Mouse (Mus musculus) neural tube, embryonic 13.5 days (tissue): ENCODE results near the gene Smug1. TPM values are rescaled to one million over a fixed set of nuclear protein-coding genes. Genes with fewer than 3 reads are reported as not detected.

ENCODE experiments used
- ATAC-seq: fragments of 200-750 bp; cut with Nextera tagmentation; 2 replicates; pipeline ENCODE4 v1.8.0; 2017; ENCODE audit warnings: low read depth, mild to moderate bottlenecking, moderate TSS enrichment, moderate library complexity
- H3K27ac ChIP-seq: fragments of 300-500 bp; sonication (generic); replicated peaks from 2 replicates; pipeline ENCODE4 v1.5.1; 2015; ENCODE audit warnings: moderate library complexity, mild to moderate bottlenecking, inconsistent platforms
- H3K27me3 ChIP-seq: fragments of 300-500 bp; sonication (generic); 2 replicates; pipeline ENCODE4 v1.6.1; 2015; ENCODE audit warnings: mild to moderate bottlenecking, inconsistent platforms
- H3K36me3 ChIP-seq: fragments of 300-500 bp; sonication (generic); 2 replicates; pipeline ENCODE4 v1.6.1; 2015; ENCODE audit warnings: mild to moderate bottlenecking, inconsistent platforms
- H3K4me1 ChIP-seq: fragments of 300-500 bp; sonication (generic); replicated peaks from 2 replicates; pipeline ENCODE4 v1.6.1; 2015; ENCODE audit warnings: inconsistent platforms
- H3K4me2 ChIP-seq: fragments of 300-500 bp; sonication (generic); 2 replicates; pipeline ENCODE4 v1.6.1; 2015; ENCODE audit warnings: inconsistent platforms, mild to moderate bottlenecking, moderate library complexity
- H3K4me3 ChIP-seq: fragments of 300-500 bp; sonication (generic); 2 replicates; pipeline ENCODE4 v1.5.1; 2015; ENCODE audit warnings: mild to moderate bottlenecking, inconsistent platforms
- H3K9ac ChIP-seq: fragments of 300-500 bp; sonication (generic); 2 replicates; pipeline ENCODE4 v1.6.1; 2015; ENCODE audit warnings: moderate library complexity, mild to moderate bottlenecking, inconsistent platforms
- H3K9me3 ChIP-seq: fragments of 300-500 bp; sonication (generic); 2 replicates; pipeline ENCODE4 v1.6.1; 2016; ENCODE audit warnings: inconsistent platforms
- WGBS: fragments of 180-500 bp; shearing (Covaris S2); methylation state at CpG from one replicate; pipeline ENCODE4 v1.1.7; 2015; 5-methylcytosine and 5-hydroxymethylcytosine counted together
- polyA plus RNA-seq: library from polyadenylated mRNA; unstranded; fragments of >200 nt; fragmentation: Nextera tagmentation; extraction: Ambion mirVana; gene quantifications from 2 replicates; pipeline ENCODE4 v1.2.1, GENCODE M21; 2015

Gene Smug1
- polyA plus RNA-seq, 1 experiment from 2014 or later: 36.1 TPM

DNA sequence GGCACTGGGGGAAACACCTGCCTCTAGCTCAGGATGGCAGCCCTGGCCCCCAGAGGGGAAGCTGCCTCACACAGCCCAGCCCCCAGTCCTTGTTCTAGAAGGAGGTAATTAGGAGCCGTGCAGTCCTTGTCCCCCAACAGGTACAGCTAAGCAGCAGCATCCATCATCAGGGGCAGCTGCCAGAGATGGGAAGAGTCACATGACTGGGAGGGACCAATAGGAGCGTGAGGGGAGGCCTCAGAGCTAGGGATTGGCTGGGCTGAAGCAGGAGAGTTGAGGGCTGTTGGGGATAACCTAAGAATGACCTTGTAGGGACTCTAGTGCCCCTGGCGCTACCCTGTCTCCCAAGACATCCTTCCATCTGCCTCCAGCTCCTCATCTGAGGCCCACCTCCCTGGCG lies 33.1 kb downstream of the Smug1 start:
- no peak overlapping the region for H3K4me2 ChIP-seq
- H3K27me3 ChIP-seq: no peaks in the 10 kb centered on the region
- H3K36me3 ChIP-seq: no peaks in the 10 kb centered on the region

DNA sequence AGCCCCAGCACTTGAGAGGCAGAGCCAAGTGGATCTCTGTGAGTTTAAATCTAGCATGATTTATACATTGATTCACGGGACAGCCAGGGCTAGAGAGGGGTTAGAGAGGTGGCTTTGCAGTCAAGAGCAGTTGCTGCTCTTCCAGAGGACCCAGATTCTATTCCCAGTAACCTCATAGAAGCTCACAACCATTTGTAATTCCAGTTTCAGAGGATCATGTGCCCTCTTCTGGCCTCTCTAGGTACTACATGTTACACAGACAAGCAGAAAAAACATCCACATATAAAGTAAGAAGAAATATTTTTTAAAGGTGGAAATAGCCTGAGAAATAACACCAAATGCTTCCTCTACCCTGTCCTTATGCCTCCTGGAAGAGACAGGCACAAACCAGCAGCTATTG lies 36.2 kb downstream of the Smug1 start:
- Histone ChIP-seq H3K4me3 (no peak overlapping the region), H3K36me3 (peaks cover 13% of the 10 kb centered on the region; the same call in 1 of the 2 replicates), H3K4me2 (no peak overlapping the region), H3K27me3 (no peaks in the 10 kb centered on the region), H3K27ac (no peak overlapping the region), H3K9ac (no peak overlapping the region), H3K9me3 (no peaks in the 10 kb centered on the region; the same call in 1 of the 2 replicates), H3K4me1 (peaks cover 60% of the 10 kb centered on the region)
- WGBS: 83% methylated on average over 1 of the region's 1 CpGs
- ATAC-seq: no peak

More for the DNA sequence above, 33.1 kb downstream of the Smug1 start:
- H3K27ac ChIP-seq: peak overlapping the region; percentile 97
- H3K9ac ChIP-seq: 0 out of 2 replicates have a peak overlapping the region, but pooled peaks have one; percentile 8
- WGBS: 15% methylated on average over 4 of the region's 4 CpGs
- no peaks in the 10 kb centered on the region; the same call in 1 of the 2 replicates for H3K9me3 ChIP-seq
- H3K4me3 ChIP-seq: no peak overlapping the region
- peak; percentile 49 for ATAC-seq
- H3K4me1 ChIP-seq: peaks cover 70% of the 10 kb centered on the region

DNA sequence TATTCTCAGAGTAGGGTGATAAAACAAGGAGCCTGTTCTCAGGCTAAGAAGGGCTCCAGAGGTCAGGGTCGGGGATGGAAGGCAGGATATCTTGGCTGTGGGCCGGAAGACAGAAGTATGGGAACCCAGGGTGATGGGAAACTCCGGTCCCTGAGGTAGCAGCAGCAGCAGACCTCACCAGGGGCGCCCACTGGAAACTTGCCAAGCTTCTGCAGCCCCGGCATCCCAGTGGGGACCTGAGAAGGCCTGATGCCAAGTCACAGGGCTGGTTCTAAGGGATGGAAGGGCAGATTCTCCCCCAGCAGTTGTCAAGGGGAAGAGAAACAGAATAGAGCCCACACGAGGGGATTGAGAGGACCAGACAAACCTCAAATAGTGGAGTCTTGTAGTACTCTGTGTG lies 37.6 kb downstream of the Smug1 start:
- Histone ChIP-seq H3K27ac (peak overlapping the region; percentile 54), H3K27me3 (no peaks in the 10 kb centered on the region)
- ATAC-seq: no peak

DNA sequence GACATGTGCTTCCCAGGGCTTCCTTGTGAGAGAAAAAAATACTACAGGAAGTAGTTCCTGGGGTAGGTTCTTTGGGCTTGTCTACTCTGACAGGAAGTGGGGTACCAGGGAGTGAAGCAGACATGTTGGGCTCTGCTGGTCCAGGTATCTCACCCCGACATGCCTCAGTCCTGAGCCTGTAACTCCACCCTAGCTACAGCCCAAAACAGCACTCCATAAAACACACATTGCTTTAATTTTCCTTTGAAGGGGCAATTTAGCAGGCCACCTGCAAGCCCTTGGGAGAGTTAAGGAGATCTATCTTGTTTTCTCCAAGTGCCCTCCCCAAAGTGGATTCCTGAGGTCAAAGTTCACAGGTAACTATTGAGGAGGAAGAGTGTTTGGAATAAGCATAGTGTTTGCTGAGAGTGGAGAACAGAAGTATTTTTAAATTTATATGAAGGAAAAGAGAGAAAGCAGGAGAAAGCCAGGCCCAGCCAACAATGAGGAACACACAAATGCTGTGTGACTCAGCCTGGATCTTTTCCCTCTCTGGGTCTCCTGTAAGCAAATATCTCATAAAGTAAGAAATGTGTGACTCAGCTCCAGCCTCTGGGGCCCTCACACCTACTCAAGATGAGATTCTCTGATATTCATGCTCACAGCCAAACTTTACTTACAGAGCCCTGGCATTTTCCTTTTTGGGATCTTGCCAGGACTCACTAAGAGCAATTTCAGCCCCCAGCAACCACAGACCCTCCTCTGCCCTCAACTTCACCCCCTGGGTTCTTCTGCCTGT lies 38.6 kb downstream of the Smug1 start:
- Histone ChIP-seq H3K9ac (no peak overlapping the region), H3K4me1 (peaks cover 54% of the 10 kb centered on the region), H3K9me3 (no peaks in the 10 kb centered on the region; the same call in 1 of the 2 replicates), H3K27ac (peak overlapping the region; percentile 54), H3K4me2 (no peak overlapping the region), H3K27me3 (no peaks in the 10 kb centered on the region), H3K36me3 (peaks cover 16% of the 10 kb centered on the region; the same call in 1 of the 2 replicates), H3K4me3 (no peak overlapping the region)
- 29% methylated on average over 1 of the region's 1 CpGs for WGBS
- no peak for ATAC-seq

More for the DNA sequence above, 37.6 kb downstream of the Smug1 start:
- WGBS: 32% methylated on average over 6 of the region's 6 CpGs
- Histone ChIP-seq H3K4me2 (no peak overlapping the region), H3K36me3 (peaks cover 16% of the 10 kb centered on the region; the same call in 1 of the 2 replicates), H3K4me3 (no peak overlapping the region), H3K9ac (no peak overlapping the region), H3K4me1 (peaks cover 54% of the 10 kb centered on the region), H3K9me3 (no peaks in the 10 kb centered on the region; the same call in 1 of the 2 replicates)

GRCm38 (mm10) chr15:103125982-103126381 lies 40.9 kb downstream of the Smug1 start:
- Histone ChIP-seq H3K9ac (no peak overlapping the region), H3K4me1 (peaks cover 73% of the 10 kb centered on the region), H3K9me3 (no peaks in the 10 kb centered on the region; the same call in 1 of the 2 replicates), H3K4me3 (no peak overlapping the region), H3K4me2 (no peak overlapping the region), H3K27ac (no peak overlapping the region), H3K36me3 (peaks cover 16% of the 10 kb centered on the region; the same call in 1 of the 2 replicates), H3K27me3 (no peaks in the 10 kb centered on the region)
- 79% methylated on average over 5 of the region's 5 CpGs for WGBS
- no peak for ATAC-seq

GRCm38 (mm10) chr15:103124254-103124653 lies 42.6 kb downstream of the Smug1 start:
- H3K9ac ChIP-seq: no peak overlapping the region
- ATAC-seq: no peak
- H3K4me3 ChIP-seq: no peak overlapping the region
- H3K4me1 ChIP-seq: peaks cover 80% of the 10 kb centered on the region
- no peak overlapping the region for H3K4me2 ChIP-seq
- WGBS: 92% methylated on average over 1 of the region's 1 CpGs
- no peaks in the 10 kb centered on the region for H3K9me3 ChIP-seq
- no peak overlapping the region for H3K27ac ChIP-seq
- H3K27me3 ChIP-seq: no peaks in the 10 kb centered on the region
- H3K36me3 ChIP-seq: peaks cover 16% of the 10 kb centered on the region; the same call in 1 of the 2 replicates

- Histone ChIP-seq H3K4me2 (no peak overlapping the region), H3K4me3 (no peak overlapping the region), H3K36me3 (peaks cover 16% of the 10 kb centered on the region; the same call in 1 of the 2 replicates), H3K4me1 (peaks cover 73% of the 10 kb centered on the region), H3K9me3 (no peaks in the 10 kb centered on the region), H3K27me3 (no peaks in the 10 kb centered on the region), H3K27ac (peak overlapping the region; percentile 35), H3K9ac (no peak overlapping the region)
- ATAC-seq: no peak
- WGBS: 13% methylated on average over 8 of the region's 8 CpGs
These were observed 43.5 kb downstream of the Smug1 start for GRCm38 (mm10) chr15:103123343-103123742.

GRCm38 (mm10) chr15:103122372-103122771 lies 44.5 kb downstream of the Smug1 start:
- peak overlapping the region; percentile 38; the same call in 1 of the 2 replicates for H3K27ac ChIP-seq
- H3K4me3 ChIP-seq: no peak overlapping the region
- H3K4me2 ChIP-seq: no peak overlapping the region
- no peaks in the 10 kb centered on the region for H3K9me3 ChIP-seq
- peaks cover 16% of the 10 kb centered on the region; the same call in 1 of the 2 replicates for H3K36me3 ChIP-seq
- peaks cover 1% of the 10 kb centered on the region; the same call in 1 of the 2 replicates for H3K27me3 ChIP-seq
- 43% methylated on average over 2 of the region's 2 CpGs for WGBS
- 0 out of 2 replicates have a peak, but pooled peaks have one; percentile 7 for ATAC-seq
- H3K4me1 ChIP-seq: peaks cover 67% of the 10 kb centered on the region
- H3K9ac ChIP-seq: no peak overlapping the region

DNA sequence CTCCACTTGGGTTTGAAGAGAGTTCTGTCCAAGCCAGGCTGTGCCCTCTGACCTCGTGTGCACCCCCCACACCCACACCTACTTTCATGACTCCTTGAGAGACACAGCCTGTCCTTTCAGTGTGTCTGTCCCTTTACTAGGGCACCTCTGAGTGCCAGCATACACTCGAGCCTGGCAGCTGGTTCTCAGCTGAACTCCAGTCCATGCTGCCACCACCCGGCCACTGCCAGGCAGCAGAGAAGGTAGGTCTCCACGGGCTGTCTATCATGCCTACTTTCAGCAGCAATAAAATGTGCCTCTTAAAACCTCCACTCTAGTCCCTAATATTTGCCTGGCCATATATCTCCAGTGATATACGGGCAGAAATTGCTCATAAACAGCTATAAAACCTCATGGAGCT lies 45.5 kb downstream of the Smug1 start:
- Histone ChIP-seq H3K9me3 (no peaks in the 10 kb centered on the region), H3K4me1 (peaks cover 67% of the 10 kb centered on the region), H3K4me3 (no peak overlapping the region), H3K4me2 (no peak overlapping the region), H3K27me3 (peaks cover 3% of the 10 kb centered on the region; the same call in 1 of the 2 replicates), H3K36me3 (peaks cover 8% of the 10 kb centered on the region; the same call in 1 of the 2 replicates), H3K27ac (peak overlapping the region; percentile 33; the same call in 1 of the 2 replicates), H3K9ac (0 out of 2 replicates have a peak overlapping the region, but pooled peaks have one; percentile 38)
- ATAC-seq: peak; percentile 41; the same call in 1 of the 2 replicates
- 27% methylated on average over 5 of the region's 5 CpGs for WGBS

DNA sequence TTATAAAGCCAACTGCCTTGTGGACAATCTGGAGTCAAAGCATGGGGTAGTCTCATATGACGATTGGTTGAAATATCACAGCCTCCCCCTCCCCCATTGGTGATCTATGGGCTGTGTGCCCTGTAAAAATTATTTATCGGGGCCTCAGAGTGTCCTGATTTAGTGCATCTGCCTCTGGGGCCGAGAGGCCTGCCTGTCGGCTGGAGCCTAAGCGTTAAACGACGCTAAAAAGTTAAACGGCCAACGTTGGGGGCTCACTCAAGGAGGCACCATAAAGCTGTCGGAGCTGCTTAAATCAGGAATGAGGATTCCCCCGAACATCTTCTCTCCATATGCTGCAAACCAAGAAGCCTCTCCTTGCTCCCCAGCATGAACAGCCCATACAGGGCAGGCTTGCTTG lies 46.3 kb downstream of the Smug1 start:
- Histone ChIP-seq H3K27ac (peak overlapping the region; percentile 33; the same call in 1 of the 2 replicates), H3K27me3 (peaks cover 3% of the 10 kb centered on the region; the same call in 1 of the 2 replicates), H3K36me3 (0 out of 2 replicates have a peak, but pooled peaks cover 3% of the 10 kb centered on the region), H3K9me3 (no peaks in the 10 kb centered on the region), H3K4me2 (no peak overlapping the region), H3K4me1 (peaks cover 67% of the 10 kb centered on the region), H3K4me3 (no peak overlapping the region), H3K9ac (0 out of 2 replicates have a peak overlapping the region, but pooled peaks have one; percentile 38)
- ATAC-seq: 0 out of 2 replicates have a peak, but pooled peaks have one; percentile 7
- WGBS: 8% methylated on average over 11 of the region's 11 CpGs

- Histone ChIP-seq H3K4me2 (no peak overlapping the region), H3K9ac (no peak overlapping the region), H3K4me1 (peaks cover 47% of the 10 kb centered on the region), H3K4me3 (no peak overlapping the region), H3K27ac (peak overlapping the region; percentile 49), H3K9me3 (no peaks in the 10 kb centered on the region), H3K27me3 (peaks cover 3% of the 10 kb centered on the region; the same call in 1 of the 2 replicates), H3K36me3 (no peaks in the 10 kb centered on the region)
- ATAC-seq: no peak
- WGBS: 53% methylated on average over 5 of the region's 5 CpGs
These were observed 51.2 kb downstream of the Smug1 start for GRCm38 (mm10) chr15:103115726-103116125.

- no peak overlapping the region for H3K4me3 ChIP-seq
- H3K4me2 ChIP-seq: no peak overlapping the region
- peak; percentile 45; the same call in 1 of the 2 replicates for ATAC-seq
- peaks cover 3% of the 10 kb centered on the region; the same call in 1 of the 2 replicates for H3K27me3 ChIP-seq
- H3K36me3 ChIP-seq: no peaks in the 10 kb centered on the region
- H3K9me3 ChIP-seq: no peaks in the 10 kb centered on the region
- 3% methylated on average over 9 of the region's 9 CpGs for WGBS
- peak overlapping the region; percentile 49 for H3K27ac ChIP-seq
- peaks cover 46% of the 10 kb centered on the region for H3K4me1 ChIP-seq
- peak overlapping the region; percentile 59 for H3K9ac ChIP-seq
These were observed 51.6 kb downstream of the Smug1 start for GRCm38 (mm10) chr15:103115256-103115655.
